ENCODE assay signal across 13 mouse cellular contexts in the genomic region with DNA sequence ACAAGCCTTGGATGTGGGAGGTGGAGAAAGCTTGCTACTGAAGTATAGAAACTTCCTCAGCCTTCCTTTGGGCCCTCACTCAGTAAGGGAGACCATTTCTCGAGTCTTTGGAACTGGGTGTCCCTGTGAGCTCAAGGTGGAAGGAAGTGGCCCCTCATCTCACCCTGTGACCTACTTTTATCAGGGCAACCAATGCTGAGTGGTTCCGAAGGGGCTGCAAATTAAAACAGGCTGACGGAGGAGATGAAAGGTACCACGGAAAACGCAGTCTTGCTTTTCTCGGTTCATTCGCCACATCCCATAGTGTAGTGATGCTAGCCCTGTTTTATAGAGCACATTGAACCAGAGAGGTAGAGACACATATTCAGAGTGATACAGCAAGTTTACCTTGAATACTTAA.
"Had no signal": no experiment of that assay in that cellular context is flagged by ENCODE, and none has a peak within 500 bp of the region (broad histone marks: within the 10 kb centered on the region; RNA-seq: fewer than 3 reads in every experiment).

No protein-coding gene starts in this region.

- H3K27ac ChIP-seq: kidney, embryonic 15.5 days; liver, embryonic 15.5 days had no signal

- H3K9ac ChIP-seq: kidney, embryonic 15.5 days; liver, embryonic 15.5 days had no signal

- ATAC-seq: intestine, embryonic 16.5 days; lung, postnatal 0 days; midbrain, embryonic 16.5 days had no signal

- H3K36me3 ChIP-seq: kidney, embryonic 15.5 days; liver, embryonic 15.5 days had no signal

- H3K4me2 ChIP-seq: kidney, embryonic 15.5 days; liver, embryonic 11.5 days; liver, embryonic 15.5 days; midbrain, embryonic 11.5 days had no signal

- H3K9me3 ChIP-seq: kidney, embryonic 15.5 days; liver, embryonic 15.5 days had no signal

- H3K27me3 ChIP-seq: kidney, embryonic 15.5 days; liver, embryonic 15.5 days had no signal

- H3K4me1 ChIP-seq: liver, embryonic 15.5 days had no signal

- H3K4me3 ChIP-seq: kidney, embryonic 15.5 days; liver, embryonic 15.5 days had no signal

- DNase-seq: kidney, adult 2 months; kidney, postnatal 14 days; left cerebral cortex, postnatal 4 days; lung, adult 2 months; lung, postnatal 4 days; right cerebral cortex, postnatal 25 days had no signal
